Mouse (Mus musculus) C2C12 (cell line): ENCODE data around the gene Ifi202b. TPM values are rescaled to one million over a fixed set of nuclear protein-coding genes. Genes with fewer than 3 reads are reported as not detected.
"Not testable (repeated sequence)": the region's sequence is repeated elsewhere in the genome, so short reads cannot be mapped to it uniquely, and the experiment has no call there.

Experiments used
- H3K27me3 ChIP-seq: one replicate; pipeline ENCODE4 v1.6.1; 2011; ENCODE audit not compliant: control insufficient read depth, insufficient read depth, insufficient read length
- H3K36me3 ChIP-seq: one replicate; pipeline ENCODE4 v1.6.1; 2011; ENCODE audit not compliant: control insufficient read depth, insufficient read depth
- H3K4me3 ChIP-seq: one replicate; pipeline ENCODE4 v1.5.1; 2011; ENCODE audit warnings: mild to moderate bottlenecking, control low read depth; ENCODE audit not compliant: poor library complexity, insufficient read depth, severe bottlenecking
- H3K79me2 ChIP-seq: one replicate; pipeline ENCODE4 v1.6.1; 2011; ENCODE audit not compliant: control insufficient read depth, insufficient read depth
- H3K79me3 ChIP-seq: one replicate; pipeline ENCODE4 v1.6.1; 2011; ENCODE audit warnings: low read depth, control low read depth
- H3ac ChIP-seq: one replicate; pipeline ENCODE3; 2011; ENCODE audit warnings: low read depth; ENCODE audit not compliant: control insufficient read depth, insufficient read length
- CEBPB ChIP-seq: IDR thresholded peaks from one replicate; pipeline ENCODE4 v1.6.1; 2011; ENCODE audit warnings: low read depth, mild to moderate bottlenecking, control low read depth, moderate library complexity
- CTCF ChIP-seq: IDR thresholded peaks from one replicate; pipeline ENCODE4 v1.5.1; 2011; ENCODE audit not compliant: control insufficient read depth, insufficient read depth, insufficient read length
- FOSL1 ChIP-seq: IDR thresholded peaks from one replicate; pipeline ENCODE4 v1.8.0; 2011; ENCODE audit warnings: mild to moderate bottlenecking, low read length; ENCODE audit not compliant: poor library complexity, insufficient read depth, severe bottlenecking
- MAX ChIP-seq: IDR thresholded peaks from one replicate; pipeline ENCODE4 v1.6.1; 2011; ENCODE audit warnings: mild to moderate bottlenecking, control low read depth
- MYOD1 ChIP-seq: IDR thresholded peaks from one replicate; pipeline ENCODE4 v1.6.1; 2011; ENCODE audit warnings: low read depth; ENCODE audit not compliant: control insufficient read depth, insufficient read length
- MYOG ChIP-seq: IDR thresholded peaks from one replicate; pipeline ENCODE4 v1.6.1; 2011; ENCODE audit not compliant: control insufficient read depth, insufficient read length; ENCODE audit errors: extremely low read depth
- USF1 ChIP-seq: IDR thresholded peaks from one replicate; pipeline ENCODE4 v1.6.1; 2011; ENCODE audit warnings: low read depth, mild to moderate bottlenecking, control low read depth, moderate library complexity
- polyA plus RNA-seq: library from polyadenylated mRNA; unstranded; fragments of >200 nt; fragmentation: generic; extraction: Trizol; gene quantifications from one replicate; pipeline ENCODE4 v1.2.1, GENCODE M21; 2012; ENCODE audit warnings: missing spikeins

Ifi202b gene
- polyA plus RNA-seq, 1 experiment: 4.9 TPM

GRCm38 (mm10) chr1:173919279-173919678, 63.3 kb downstream of the Ifi202b start:
- not testable (repeated sequence) for H3K79me3 ChIP-seq, H3K36me3 ChIP-seq, H3ac ChIP-seq, H3K27me3 ChIP-seq, H3K79me2 ChIP-seq, H3K4me3 ChIP-seq

- H3ac ChIP-seq: no peak overlapping the region
- H3K4me3 ChIP-seq: no peak overlapping the region
- H3K36me3 ChIP-seq: no peaks in the 10 kb centered on the region
- peaks cover 25% of the 10 kb centered on the region for H3K79me2 ChIP-seq
- peaks cover 3% of the 10 kb centered on the region for H3K79me3 ChIP-seq
- no peaks in the 10 kb centered on the region for H3K27me3 ChIP-seq
- no peak for TF ChIP-seq MYOD1
- no peak for TF ChIP-seq MYOG
- no peak for TF ChIP-seq USF1
- no peak for TF ChIP-seq FOSL1
- TF ChIP-seq MAX: no peak
- no peak for TF ChIP-seq CTCF
- TF ChIP-seq CEBPB: no peak
Observed at GRCm38 (mm10) chr1:173914559-173914958, 68.0 kb downstream of the Ifi202b start.

GRCm38 (mm10) chr1:173913256-173913791, 69.2 kb downstream of the Ifi202b start:
- not testable (repeated sequence) for H3K4me3 ChIP-seq, H3ac ChIP-seq, H3K79me3 ChIP-seq, H3K36me3 ChIP-seq, H3K27me3 ChIP-seq
- H3K79me2 ChIP-seq: peaks cover 27% of the 10 kb centered on the region
- peak; percentile 0 for TF ChIP-seq FOSL1

Other genes starting within 250 kb of the Ifi202b start
- gene Ifi207, start 241.0 kb downstream of the Ifi202b start, polyA plus RNA-seq: 0.04 TPM
- 4.1 TPM for gene Ifi204, start 215.8 kb downstream of the Ifi202b start, polyA plus RNA-seq
- gene Ifi211, start 69.7 kb downstream of the Ifi202b start, polyA plus RNA-seq: 1.3 TPM
- 0.92 TPM for gene Mndal, start 40.3 kb downstream of the Ifi202b start, polyA plus RNA-seq
- gene Ifi203, start 40.1 kb downstream of the Ifi202b start, polyA plus RNA-seq: 1.5 TPM
- not detected for gene Ifi205, start 49.1 kb upstream of the Ifi202b start, polyA plus RNA-seq
- not detected for gene Olfr433, start 58.0 kb upstream of the Ifi202b start, polyA plus RNA-seq
- gene Olfr432, start 66.5 kb upstream of the Ifi202b start, polyA plus RNA-seq: not detected
- not detected for gene Olfr430, start 83.9 kb upstream of the Ifi202b start, polyA plus RNA-seq
- not detected for gene Olfr429, start 101.6 kb upstream of the Ifi202b start, polyA plus RNA-seq
- gene Olfr427, start 114.1 kb upstream of the Ifi202b start, polyA plus RNA-seq: not detected
- gene Olfr231, start 138.4 kb upstream of the Ifi202b start, polyA plus RNA-seq: not detected
- gene Olfr424, start 148.8 kb upstream of the Ifi202b start, polyA plus RNA-seq: not detected
- gene Olfr420, start 172.9 kb upstream of the Ifi202b start, polyA plus RNA-seq: not detected
- not detected for gene Spta1, start 190.0 kb upstream of the Ifi202b start, polyA plus RNA-seq